Mouse (Mus musculus) adrenal gland, postnatal 14 days (tissue): ENCODE results near the gene Galnt6. TPM values are rescaled to one million over a fixed set of nuclear protein-coding genes. Genes with fewer than 3 reads are reported as not detected.

ENCODE experiments used
- DNase-seq: peaks from one replicate; pipeline ENCODE4 v3.0.0; 2021; ENCODE audit warnings: mixed read lengths
- total RNA-seq: library from RNA; stranded (reverse); gene quantifications from 2 replicates; pipeline ENCODE4 v1.2.3, GENCODE M21; 2021

Galnt6 gene
- total RNA-seq, 1 experiment from 2014 or later: 8.1 TPM

- DNase-seq: peak; percentile 72
Measured at GRCm38 (mm10) chr15:100754805-100755497, 25.8 kb upstream of the Galnt6 start.

GRCm38 (mm10) chr15:100754041-100754440 is 24.9 kb upstream of the Galnt6 start:
- no peak for DNase-seq

- no peak for DNase-seq
Measured at GRCm38 (mm10) chr15:100753045-100753444, 23.9 kb upstream of the Galnt6 start.

- DNase-seq: no peak
Measured at GRCm38 (mm10) chr15:100752439-100752838, 23.3 kb upstream of the Galnt6 start.

GRCm38 (mm10) chr15:100749751-100750538 is 20.8 kb upstream of the Galnt6 start:
- peak; percentile 29 for DNase-seq

- no peak for DNase-seq
Measured at GRCm38 (mm10) chr15:100748584-100748983, 19.4 kb upstream of the Galnt6 start.

- peak; percentile 57 for DNase-seq
Measured at GRCm38 (mm10) chr15:100747121-100747963, 18.2 kb upstream of the Galnt6 start.

- no peak for DNase-seq
Measured at GRCm38 (mm10) chr15:100746478-100747120, 17.4 kb upstream of the Galnt6 start.

- no peak for DNase-seq
Measured at GRCm38 (mm10) chr15:100743238-100743637, 14.1 kb upstream of the Galnt6 start.

- peak; percentile 1 for DNase-seq
Measured at GRCm38 (mm10) chr15:100739442-100739841, 10.3 kb upstream of the Galnt6 start.

GRCm38 (mm10) chr15:100738351-100738781 is 9.2 kb upstream of the Galnt6 start:
- DNase-seq: peak; percentile 2

GRCm38 (mm10) chr15:100737667-100738066 is 8.5 kb upstream of the Galnt6 start:
- DNase-seq: no peak

- no peak for DNase-seq
Measured at GRCm38 (mm10) chr15:100735953-100736300, 6.8 kb upstream of the Galnt6 start.

- DNase-seq: peak; percentile 48
Measured at GRCm38 (mm10) chr15:100735095-100735952, 6.1 kb upstream of the Galnt6 start.

GRCm38 (mm10) chr15:100732580-100732979 is 3.4 kb upstream of the Galnt6 start:
- DNase-seq: peak; percentile 39

- DNase-seq: peak; percentile 1
Measured at GRCm38 (mm10) chr15:100731081-100731480, 1.9 kb upstream of the Galnt6 start.

- DNase-seq: peak; percentile 14
Measured at GRCm38 (mm10) chr15:100728586-100728985, 590 bp downstream of the Galnt6 start.

GRCm38 (mm10) chr15:100727834-100728233 is 1.3 kb downstream of the Galnt6 start:
- DNase-seq: peak; percentile 2

GRCm38 (mm10) chr15:100726721-100727120 is 2.5 kb downstream of the Galnt6 start:
- peak; percentile 1 for DNase-seq

GRCm38 (mm10) chr15:100723505-100723904 is 5.7 kb downstream of the Galnt6 start:
- DNase-seq: peak; percentile 12

- DNase-seq: peak; percentile 1
Measured at GRCm38 (mm10) chr15:100722564-100722963, 6.6 kb downstream of the Galnt6 start.
